Mouse (Mus musculus): ENCODE measurements at regions not wholly inside any gene's neighbourhood (a gene's known extent, or its start where the extent isn't known, plus 50 kb on each side); places are given as distances from the start of the nearest gene placed in this dataset.

DNA sequence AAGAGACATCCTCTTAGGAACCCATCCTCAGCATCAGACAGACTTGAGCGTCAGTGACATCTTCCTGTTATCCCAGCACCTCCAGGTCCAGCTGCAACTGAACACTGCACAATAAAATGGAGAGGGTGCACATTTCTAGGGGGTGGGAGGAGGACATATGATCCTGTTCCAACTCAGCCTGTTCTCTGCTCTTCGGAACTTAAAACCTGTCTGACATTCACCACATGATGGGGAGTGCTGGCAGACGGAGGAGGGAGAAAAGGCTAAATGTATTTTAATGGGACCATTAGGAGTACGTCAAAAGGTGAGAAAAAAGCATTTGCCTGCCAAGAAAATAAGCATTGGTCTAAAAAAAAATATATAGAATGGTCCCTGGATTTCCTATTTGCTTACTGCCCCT, 212.4 kb upstream of the Jarid2 start:
- intact Hi-C loops (cut with DNase I): no loop called here
- no peak for DNase-seq (ENCODE audit: extremely low spot score in 1 of 2, low spot score in 2 of 2)

- DNase-seq (ENCODE audit: extremely low spot score in 1 of 2, low spot score in 2 of 2): no peak
- intact Hi-C loops (cut with DNase I): no loop called here
These were observed 212.0 kb upstream of the Jarid2 start for GRCm38 (mm10) chr13:44517312-44517711.

- intact Hi-C loops (cut with DNase I): no loop called here
- DNase-seq (ENCODE audit: extremely low spot score in 1 of 2, low spot score in 2 of 2): no peak
These were observed 211.1 kb upstream of the Jarid2 start for GRCm38 (mm10) chr13:44518215-44518614.

GRCm38 (mm10) chr13:44523516-44523915, 205.8 kb upstream of the Jarid2 start:
- intact Hi-C loops (cut with DNase I): no loop called here
- no peak for DNase-seq (ENCODE audit: extremely low spot score in 1 of 2, low spot score in 2 of 2)

- intact Hi-C loops (cut with DNase I): no loop called here
- DNase-seq (ENCODE audit: extremely low spot score in 1 of 2, low spot score in 2 of 2): no peak
These were observed 198.3 kb upstream of the Jarid2 start for GRCm38 (mm10) chr13:44530867-44531564.

DNA sequence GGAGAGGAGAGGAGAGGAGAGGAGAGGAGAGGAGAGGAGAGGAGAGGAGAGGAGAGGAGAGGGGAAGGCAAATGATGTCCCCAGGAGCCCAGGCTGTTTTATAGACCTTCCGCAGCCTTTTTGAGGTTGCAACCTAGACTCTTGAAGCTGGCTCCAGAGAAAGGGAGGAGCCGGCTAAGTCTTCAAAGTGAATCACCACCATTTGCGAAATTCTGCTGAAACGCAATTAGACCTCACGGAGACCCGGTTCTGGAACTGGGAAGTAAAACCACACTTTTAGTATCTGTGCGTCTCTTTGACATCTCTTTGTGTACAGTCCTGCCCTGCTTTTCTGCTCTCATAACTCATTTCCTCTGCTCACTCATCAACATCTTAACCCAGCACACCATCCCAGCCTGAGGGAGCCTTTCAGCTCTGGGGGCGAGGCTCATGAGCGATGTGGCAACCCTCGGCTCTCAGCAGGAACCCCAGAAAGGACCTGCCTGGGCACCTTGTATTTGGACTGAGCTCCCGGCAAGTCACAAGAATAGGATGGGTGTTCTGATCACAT, 196.6 kb upstream of the Jarid2 start:
- DNase-seq (ENCODE audit: extremely low spot score in 1 of 2, low spot score in 2 of 2): no peak
- intact Hi-C loops (cut with DNase I): no loop called here

GRCm38 (mm10) chr13:44534575-44535080, 194.6 kb upstream of the Jarid2 start:
- intact Hi-C loops (cut with DNase I): no loop called here

GRCm38 (mm10) chr13:44535441-44535840, 193.8 kb upstream of the Jarid2 start:
- intact Hi-C loops (cut with DNase I): no loop called here
- no peak for DNase-seq (ENCODE audit: extremely low spot score in 1 of 2, low spot score in 2 of 2)

More at GRCm38 (mm10) chr13:44534575-44535080, 194.6 kb upstream of the Jarid2 start:
- no peak for DNase-seq (ENCODE audit: extremely low spot score in 1 of 2, low spot score in 2 of 2)

DNA sequence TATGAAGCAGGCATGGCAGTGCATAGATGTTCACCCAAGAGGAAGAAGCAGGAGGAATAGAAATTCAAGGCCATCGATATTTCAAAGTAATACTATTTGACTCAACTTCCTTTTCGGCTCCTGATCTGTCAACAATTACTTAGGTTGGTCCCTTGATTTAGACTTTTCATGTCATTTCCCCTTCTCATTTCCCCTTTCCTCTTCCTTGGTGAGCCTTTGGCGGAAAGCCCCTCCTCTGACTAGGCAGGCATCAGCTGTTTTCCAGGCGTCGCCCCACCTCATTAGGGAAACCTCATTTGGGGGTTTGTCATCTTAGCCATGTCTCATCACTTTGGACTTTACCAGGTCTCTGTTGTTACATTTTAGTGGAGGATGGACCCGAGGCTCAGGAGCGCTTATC, 191.0 kb upstream of the Jarid2 start:
- intact Hi-C loops (cut with DNase I): no loop called here
- DNase-seq (ENCODE audit: extremely low spot score in 1 of 2, low spot score in 2 of 2): no peak

- no peak for DNase-seq (ENCODE audit: extremely low spot score in 1 of 2, low spot score in 2 of 2)
- intact Hi-C loops (cut with DNase I): no loop called here
These were observed 188.9 kb upstream of the Jarid2 start for GRCm38 (mm10) chr13:44540401-44540800.

GRCm38 (mm10) chr13:44541243-44541653, 188.0 kb upstream of the Jarid2 start:
- no peak for DNase-seq (ENCODE audit: extremely low spot score in 1 of 2, low spot score in 2 of 2)
- intact Hi-C loops (cut with DNase I): no loop called here

DNA sequence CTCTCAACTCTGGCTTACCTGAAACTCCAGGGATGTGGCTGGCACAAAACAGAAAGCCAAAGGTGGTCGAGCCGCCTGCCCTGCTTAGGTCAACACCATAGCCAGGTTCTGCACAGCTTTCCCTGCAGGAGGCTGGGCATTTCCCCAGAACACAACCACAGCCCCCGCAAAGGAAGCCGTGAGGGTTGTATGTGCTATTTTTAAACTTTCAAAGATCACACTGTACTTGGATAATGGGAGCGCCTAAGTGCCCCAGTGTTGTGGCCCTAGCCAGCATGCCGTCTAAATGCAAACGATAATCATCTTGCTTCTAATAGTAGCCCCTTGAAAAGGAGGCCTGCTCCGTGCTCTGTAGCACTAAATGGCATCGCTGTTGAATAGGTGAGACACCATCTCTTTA, 184.5 kb upstream of the Jarid2 start:
- intact Hi-C loops (cut with DNase I): no loop called here
- no peak for DNase-seq (ENCODE audit: extremely low spot score in 1 of 2, low spot score in 2 of 2)

DNA sequence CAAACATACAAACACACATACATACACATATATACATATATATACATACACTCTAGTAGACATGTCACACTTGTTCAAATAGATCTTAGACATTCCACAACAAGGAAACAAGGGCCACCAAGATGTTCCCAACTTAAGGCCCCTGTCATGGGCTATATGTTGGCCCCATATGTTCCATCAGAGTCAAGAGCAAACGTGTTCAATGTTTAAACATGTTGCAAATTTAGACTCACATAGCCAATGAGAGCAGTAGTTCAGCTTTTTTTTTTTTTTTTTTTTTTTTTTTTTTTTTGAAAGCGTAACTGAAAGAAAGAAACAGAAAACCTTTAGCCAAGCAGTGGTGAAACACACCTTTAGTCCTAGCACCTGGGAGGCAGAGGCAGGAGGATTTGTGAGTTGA, 183.0 kb upstream of the Jarid2 start:
- intact Hi-C loops (cut with DNase I): no loop called here
- DNase-seq (ENCODE audit: extremely low spot score in 1 of 2, low spot score in 2 of 2): no peak

DNA sequence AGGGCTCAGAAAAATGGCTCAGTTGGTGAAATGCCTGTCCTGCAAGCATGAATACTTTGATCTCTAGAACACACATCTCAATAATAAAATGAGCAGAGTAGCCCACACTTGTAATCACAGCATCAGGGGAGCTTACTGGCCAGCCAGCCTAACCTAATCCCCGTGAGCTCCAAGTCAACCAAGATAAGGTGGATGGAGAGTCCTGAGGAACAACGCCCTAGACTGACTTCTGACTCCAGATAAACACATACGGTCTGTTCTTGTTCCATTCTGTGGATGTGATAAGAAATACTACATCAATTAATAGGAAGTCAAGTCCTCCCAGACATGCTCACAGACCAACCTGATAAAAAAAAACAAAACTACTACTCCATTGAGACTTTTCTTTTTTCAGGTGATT, 180.4 kb upstream of the Jarid2 start:
- DNase-seq (ENCODE audit: extremely low spot score in 1 of 2, low spot score in 2 of 2): no peak
- intact Hi-C loops (cut with DNase I): no loop called here

DNA sequence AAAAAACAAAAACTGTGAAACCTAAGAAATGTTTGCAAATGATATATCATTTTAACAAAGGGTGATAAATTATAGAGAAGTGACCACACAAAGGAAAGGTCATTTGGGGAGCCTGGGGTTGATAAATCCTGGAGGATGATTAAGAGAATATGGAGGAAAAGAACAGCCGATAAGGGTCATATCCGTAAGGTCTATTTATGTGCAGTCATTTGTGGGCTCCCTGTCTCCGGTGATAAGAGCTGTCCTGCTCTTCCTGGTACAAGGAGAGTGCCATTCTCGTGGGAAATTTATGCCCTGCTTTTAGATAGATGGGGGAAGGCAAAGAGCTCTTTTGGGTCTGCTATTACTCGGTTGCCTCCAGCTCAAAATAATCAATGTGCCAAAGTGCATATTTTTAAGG, 175.9 kb upstream of the Jarid2 start:
- no peak for DNase-seq (ENCODE audit: extremely low spot score in 1 of 2, low spot score in 2 of 2)
- intact Hi-C loops (cut with DNase I): no loop called here

GRCm38 (mm10) chr13:44554686-44555463, 174.4 kb upstream of the Jarid2 start:
- no peak for DNase-seq (ENCODE audit: extremely low spot score in 1 of 2, low spot score in 2 of 2)
- intact Hi-C loops (cut with DNase I): no loop called here

- intact Hi-C loops (cut with DNase I): no loop called here
- no peak for DNase-seq (ENCODE audit: extremely low spot score in 1 of 2, low spot score in 2 of 2)
These were observed 173.3 kb upstream of the Jarid2 start for GRCm38 (mm10) chr13:44555979-44556378.

- intact Hi-C loops (cut with DNase I): no loop called here
- no peak for DNase-seq (ENCODE audit: extremely low spot score in 1 of 2, low spot score in 2 of 2)
These were observed 171.2 kb upstream of the Jarid2 start for GRCm38 (mm10) chr13:44558051-44558450.

- DNase-seq (ENCODE audit: extremely low spot score in 1 of 2, low spot score in 2 of 2): no peak
- intact Hi-C loops (cut with DNase I): no loop called here
These were observed 170.6 kb upstream of the Jarid2 start for GRCm38 (mm10) chr13:44558491-44559177.

Measured in left cerebral cortex, postnatal 10 days (tissue).